In the genomic region with DNA sequence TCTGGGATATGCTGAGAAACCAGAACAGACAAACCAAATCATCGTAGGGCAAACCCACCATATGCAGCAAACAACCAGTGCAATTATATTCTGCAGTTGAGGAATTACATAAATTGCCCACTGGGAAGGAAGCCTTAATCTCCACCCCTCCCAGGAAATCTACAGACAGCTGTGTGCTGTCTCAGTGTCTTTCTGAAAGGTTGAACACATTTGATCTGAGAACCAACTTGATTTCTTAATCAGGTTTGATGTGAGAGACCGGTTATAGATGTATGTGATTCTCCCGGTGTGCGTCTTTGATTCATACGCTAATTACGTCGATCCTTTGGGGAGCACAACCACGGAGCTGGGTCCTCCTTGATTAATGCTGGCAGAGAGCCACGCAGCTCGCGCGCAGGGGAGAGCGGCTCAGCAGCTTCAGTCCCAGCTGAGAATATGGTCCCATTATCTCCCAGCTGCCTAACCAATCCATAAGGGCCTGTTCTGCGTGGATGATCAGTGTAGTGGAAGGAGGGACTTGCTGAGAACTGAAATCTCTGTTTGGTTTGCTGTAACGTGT, we compare ENCODE assay signal across 8 mouse cellular contexts.
DNase-seq lines count a peak whose midpoint lies in the region; ATAC-seq lines count a peak whose summit lies in the region.

No protein-coding gene starts in this region.

- no peak overlapping the region for H3K9ac ChIP-seq in kidney, embryonic 15.5 days
- peak overlapping the region; percentile 24 for H3K9ac ChIP-seq in forebrain, embryonic 15.5 days (replicated peaks)

- H3K4me1 ChIP-seq in kidney, embryonic 15.5 days = no peaks in the 10 kb centered on the region
- peaks cover 9% of the 10 kb centered on the region; the same call in 1 of the 2 replicates for H3K4me1 ChIP-seq in forebrain, embryonic 15.5 days

- peak overlapping the region; percentile 32 for H3K4me3 ChIP-seq in kidney, embryonic 15.5 days (replicated peaks)
- H3K4me3 ChIP-seq in forebrain, embryonic 15.5 days = peak overlapping the region; percentile 39

- 27% methylated on average over 15 of the region's 15 CpGs for WGBS in kidney, embryonic 15.5 days
- 3% methylated on average over 15 of the region's 15 CpGs for WGBS in forebrain, embryonic 15.5 days

- peak overlapping the region; percentile 53 for H3K4me2 ChIP-seq in kidney, embryonic 15.5 days
- H3K4me2 ChIP-seq in forebrain, embryonic 15.5 days (replicated peaks) = peak overlapping the region; percentile 47

- DNase-seq in kidney, adult 18-20 months = no peak
- DNase-seq in cerebellum, adult 11 months = peak; percentile 14
- DNase-seq in layer of hippocampus, adult 11-12 months (ENCODE audit: low spot score) = peak; percentile 63
- peak; percentile 18 for DNase-seq in mesoderm, embryonic 11.5 days (ENCODE audit: low read depth, low spot score)
- peak; percentile 66 for DNase-seq in right cerebral cortex, postnatal 4 days
- no peak for DNase-seq in urinary bladder, postnatal 25 days (ENCODE audit: low spot score)

- no peak overlapping the region for H3K27ac ChIP-seq in kidney, embryonic 15.5 days
- H3K27ac ChIP-seq in forebrain, embryonic 15.5 days (replicated peaks) = peak overlapping the region; percentile 44

- H3K36me3 ChIP-seq in kidney, embryonic 15.5 days = no peaks in the 10 kb centered on the region
- H3K36me3 ChIP-seq in forebrain, embryonic 15.5 days = no peaks in the 10 kb centered on the region

- 0 out of 2 replicates have a peak, but pooled peaks have one; percentile 54 for ATAC-seq in kidney, embryonic 15.5 days (replicated peaks; ENCODE audit: low FRiP score)
- peak; percentile 98 for ATAC-seq in forebrain, embryonic 15.5 days (replicated peaks)

- no peaks in the 10 kb centered on the region for H3K27me3 ChIP-seq in kidney, embryonic 15.5 days
- H3K27me3 ChIP-seq in forebrain, embryonic 15.5 days = no peaks in the 10 kb centered on the region

- no peaks in the 10 kb centered on the region for H3K9me3 ChIP-seq in kidney, embryonic 15.5 days (replicated peaks)
- no peaks in the 10 kb centered on the region for H3K9me3 ChIP-seq in forebrain, embryonic 15.5 days

Comparison
In these comparisons a context has a peak if more than half of its experiments do, and no peak if none do; other contexts are left out.
1. DNase-seq: peak in cerebellum, adult 11 months (single experiment), layer of hippocampus, adult 11-12 months (single experiment), mesoderm, embryonic 11.5 days (single experiment) and right cerebral cortex, postnatal 4 days (single experiment); none in kidney, adult 18-20 months (single experiment) and urinary bladder, postnatal 25 days (single experiment).